Mouse (Mus musculus): ENCODE data around the gene Cd247. TPM values are rescaled to one million over a fixed set of nuclear protein-coding genes. Genes with fewer than 3 reads are reported as not detected.

Gene Cd247
- polyA plus RNA-seq, 1 experiment = 0.05 TPM

DNA sequence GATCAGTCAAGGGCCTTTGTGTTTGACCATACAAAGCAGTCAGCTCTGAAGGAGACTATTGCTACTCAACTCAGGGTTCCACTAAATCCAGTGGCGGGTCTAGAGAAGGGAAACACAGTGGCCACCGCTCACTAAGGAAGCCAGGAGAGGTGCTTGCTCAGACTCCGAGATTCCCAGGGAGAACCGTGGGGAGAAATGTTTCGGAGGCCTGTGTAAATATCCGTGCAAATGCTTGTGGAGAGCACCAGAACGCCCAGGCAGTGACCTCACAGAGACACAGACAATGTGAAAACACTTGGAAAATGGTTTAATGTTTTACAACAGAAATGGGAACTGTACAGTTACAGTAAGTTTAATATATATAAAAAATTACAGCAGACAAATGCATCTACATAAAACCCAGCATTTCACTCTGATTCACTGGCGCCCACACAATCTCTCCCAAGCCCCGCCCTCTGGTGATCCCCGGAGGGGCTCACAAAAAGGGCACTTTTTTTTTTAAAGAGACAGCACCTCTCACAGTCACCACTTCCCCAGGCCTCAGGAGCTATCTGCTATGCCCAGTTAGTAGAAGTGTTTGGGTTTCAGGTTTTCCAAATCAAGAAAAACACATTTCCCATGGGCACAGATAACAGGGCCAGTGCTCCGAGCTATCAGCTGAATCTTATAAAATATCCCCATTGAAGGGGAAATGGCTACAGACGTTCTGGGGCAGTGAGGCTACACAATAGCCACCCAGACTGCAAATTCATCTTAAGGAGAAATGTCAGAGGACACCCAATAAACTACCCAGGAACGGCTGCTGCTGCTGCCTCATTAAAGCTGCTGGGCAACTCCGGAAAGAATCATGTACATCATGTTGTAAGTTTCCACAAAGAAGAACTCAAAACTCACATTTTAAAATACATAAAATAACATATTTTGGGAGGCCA is 76.6 kb downstream of the Cd247 start:
- H3ac ChIP-seq (ENCODE audit: control insufficient read depth, insufficient read length, low read depth) = no peak overlapping the region
- H3K79me3 ChIP-seq (ENCODE audit: low read depth) = no peaks in the 10 kb centered on the region
- no peak for TF ChIP-seq CEBPB (IDR thresholded peaks at IDR 0.05; ENCODE audit: low read depth)
- TF ChIP-seq FOSL1 (IDR thresholded peaks at IDR 0.05; ENCODE audit: insufficient read depth, low read length, poor library complexity, severe bottlenecking) = no peak
- no peak for TF ChIP-seq MYOD1 (IDR thresholded peaks at IDR 0.05; ENCODE audit: control insufficient read depth, insufficient read length, low read depth)
- TF ChIP-seq MYOG (IDR thresholded peaks at IDR 0.05; ENCODE audit: control insufficient read depth, extremely low read depth, insufficient read length) = no peak
- no peak overlapping the region for H3K4me3 ChIP-seq (ENCODE audit: insufficient read depth, poor library complexity, severe bottlenecking)
- no peaks in the 10 kb centered on the region for H3K27me3 ChIP-seq (ENCODE audit: control insufficient read depth, insufficient read depth, insufficient read length)
- peaks cover 8% of the 10 kb centered on the region for H3K36me3 ChIP-seq (ENCODE audit: control insufficient read depth, insufficient read depth)
- no peaks in the 10 kb centered on the region for H3K79me2 ChIP-seq (ENCODE audit: control insufficient read depth, insufficient read depth)

DNA sequence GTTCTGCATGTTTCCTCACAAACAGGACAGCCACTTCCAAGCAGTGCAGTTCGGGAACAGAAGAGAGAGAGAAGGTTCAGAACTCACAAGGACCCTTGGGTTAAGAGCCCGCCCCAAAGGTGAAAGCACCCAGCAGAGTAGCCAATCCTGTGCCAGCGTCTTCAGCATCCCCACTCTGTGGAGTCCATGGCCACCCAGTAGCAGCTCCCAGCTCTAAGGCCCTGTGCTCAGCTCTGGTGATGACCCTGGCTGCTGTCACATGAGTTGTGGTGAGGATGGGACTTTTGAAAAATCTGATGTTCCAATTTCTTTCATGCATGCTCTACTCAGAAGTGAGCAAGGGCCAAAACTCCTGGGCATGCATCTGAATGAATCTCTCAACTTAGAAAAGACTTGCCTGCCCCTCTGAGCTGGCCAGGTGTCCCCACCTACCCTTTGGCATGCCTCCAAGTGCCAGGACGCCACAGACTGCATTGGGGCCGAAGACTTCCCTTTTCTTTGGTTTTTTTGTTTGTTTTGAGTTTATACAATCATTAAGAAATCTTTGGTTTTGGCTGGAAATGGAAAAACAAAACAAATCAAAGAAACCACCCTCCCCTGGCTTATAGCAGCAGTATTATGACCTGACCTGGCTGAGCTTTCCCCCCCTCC is 78.3 kb downstream of the Cd247 start:
- H3K79me2 ChIP-seq (ENCODE audit: control insufficient read depth, insufficient read depth) = no peaks in the 10 kb centered on the region
- H3ac ChIP-seq (ENCODE audit: control insufficient read depth, insufficient read length, low read depth) = no peak overlapping the region
- no peaks in the 10 kb centered on the region for H3K27me3 ChIP-seq (ENCODE audit: control insufficient read depth, insufficient read depth, insufficient read length)
- no peak overlapping the region for H3K4me3 ChIP-seq (ENCODE audit: insufficient read depth, poor library complexity, severe bottlenecking)
- peaks cover 8% of the 10 kb centered on the region for H3K36me3 ChIP-seq (ENCODE audit: control insufficient read depth, insufficient read depth)
- H3K79me3 ChIP-seq (ENCODE audit: low read depth) = no peaks in the 10 kb centered on the region
- no peak for TF ChIP-seq CTCF (IDR thresholded peaks at IDR 0.05; ENCODE audit: control insufficient read depth, insufficient read depth, insufficient read length)
- TF ChIP-seq MAX (IDR thresholded peaks at IDR 0.05) = no peak
- TF ChIP-seq CEBPB (IDR thresholded peaks at IDR 0.05; ENCODE audit: low read depth) = no peak
- TF ChIP-seq FOSL1 (IDR thresholded peaks at IDR 0.05; ENCODE audit: insufficient read depth, low read length, poor library complexity, severe bottlenecking) = no peak
- no peak for TF ChIP-seq MYOG (IDR thresholded peaks at IDR 0.05; ENCODE audit: control insufficient read depth, extremely low read depth, insufficient read length)
- TF ChIP-seq USF1 (IDR thresholded peaks at IDR 0.05; ENCODE audit: low read depth) = no peak

DNA sequence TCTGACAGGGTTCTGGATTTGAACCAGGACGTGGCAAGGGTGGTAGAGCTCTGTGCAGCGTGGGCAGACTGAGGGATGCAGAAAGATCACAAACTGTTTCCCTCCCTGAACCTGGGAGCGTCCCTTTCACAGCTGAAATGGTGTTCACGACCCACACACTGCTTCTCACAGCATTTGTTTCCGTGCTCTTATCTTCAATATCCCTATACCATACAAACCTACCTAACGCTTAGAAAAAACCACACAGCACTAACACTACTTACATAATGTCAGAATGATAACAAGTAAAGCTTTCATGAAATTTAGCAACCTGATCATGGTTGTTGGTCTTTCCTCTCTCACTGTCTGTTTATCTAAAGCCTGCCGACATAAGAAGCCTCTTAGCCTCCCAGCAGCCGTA is 80.2 kb downstream of the Cd247 start:
- H3K79me3 ChIP-seq (ENCODE audit: low read depth) = no peaks in the 10 kb centered on the region
- H3K36me3 ChIP-seq (ENCODE audit: control insufficient read depth, insufficient read depth) = peaks cover 8% of the 10 kb centered on the region
- H3ac ChIP-seq (ENCODE audit: control insufficient read depth, insufficient read length, low read depth) = no peak overlapping the region
- TF ChIP-seq USF1 (IDR thresholded peaks at IDR 0.05; ENCODE audit: low read depth) = no peak
- no peak for TF ChIP-seq MYOD1 (IDR thresholded peaks at IDR 0.05; ENCODE audit: control insufficient read depth, insufficient read length, low read depth)
- no peak for TF ChIP-seq MAX (IDR thresholded peaks at IDR 0.05)
- TF ChIP-seq MYOG (IDR thresholded peaks at IDR 0.05; ENCODE audit: control insufficient read depth, extremely low read depth, insufficient read length) = no peak
- TF ChIP-seq CEBPB (IDR thresholded peaks at IDR 0.05; ENCODE audit: low read depth) = no peak
- TF ChIP-seq CTCF (IDR thresholded peaks at IDR 0.05; ENCODE audit: control insufficient read depth, insufficient read depth, insufficient read length) = no peak
- TF ChIP-seq FOSL1 (IDR thresholded peaks at IDR 0.05; ENCODE audit: insufficient read depth, low read length, poor library complexity, severe bottlenecking) = no peak
- no peaks in the 10 kb centered on the region for H3K79me2 ChIP-seq (ENCODE audit: control insufficient read depth, insufficient read depth)
- no peak overlapping the region for H3K4me3 ChIP-seq (ENCODE audit: insufficient read depth, poor library complexity, severe bottlenecking)
- H3K27me3 ChIP-seq (ENCODE audit: control insufficient read depth, insufficient read depth, insufficient read length) = no peaks in the 10 kb centered on the region

DNA sequence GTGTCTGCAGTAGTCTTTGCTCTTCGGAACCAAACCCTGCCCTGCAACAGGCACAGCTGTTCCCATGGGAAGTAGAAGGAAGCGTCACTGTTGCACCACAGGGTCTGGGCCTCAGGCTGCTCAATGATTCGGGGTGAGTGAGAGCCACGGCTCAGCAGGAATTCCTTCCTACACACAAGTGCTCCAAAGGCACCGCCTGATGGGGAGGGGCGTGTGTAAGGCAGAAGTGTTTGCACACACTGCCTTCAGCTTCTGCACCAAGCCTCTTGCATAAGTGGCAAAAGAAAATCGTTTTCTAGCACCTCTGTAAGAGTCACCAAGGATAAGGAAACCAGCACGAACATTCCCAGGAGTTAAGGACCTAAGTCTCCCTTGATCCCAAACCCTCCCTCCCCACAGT is 86.2 kb downstream of the Cd247 start:
- no peaks in the 10 kb centered on the region for H3K79me2 ChIP-seq (ENCODE audit: control insufficient read depth, insufficient read depth)
- no peak for TF ChIP-seq USF1 (IDR thresholded peaks at IDR 0.05; ENCODE audit: low read depth)
- no peak for TF ChIP-seq CTCF (IDR thresholded peaks at IDR 0.05; ENCODE audit: control insufficient read depth, insufficient read depth, insufficient read length)
- no peak for TF ChIP-seq CEBPB (IDR thresholded peaks at IDR 0.05; ENCODE audit: low read depth)
- TF ChIP-seq MYOG (IDR thresholded peaks at IDR 0.05; ENCODE audit: control insufficient read depth, extremely low read depth, insufficient read length) = no peak
- TF ChIP-seq MYOD1 (IDR thresholded peaks at IDR 0.05; ENCODE audit: control insufficient read depth, insufficient read length, low read depth) = no peak
- TF ChIP-seq MAX (IDR thresholded peaks at IDR 0.05) = no peak
- no peak for TF ChIP-seq FOSL1 (IDR thresholded peaks at IDR 0.05; ENCODE audit: insufficient read depth, low read length, poor library complexity, severe bottlenecking)
- H3K4me3 ChIP-seq (ENCODE audit: insufficient read depth, poor library complexity, severe bottlenecking) = no peak overlapping the region
- H3K27me3 ChIP-seq (ENCODE audit: control insufficient read depth, insufficient read depth, insufficient read length) = no peaks in the 10 kb centered on the region
- H3K79me3 ChIP-seq (ENCODE audit: low read depth) = no peaks in the 10 kb centered on the region
- H3ac ChIP-seq (ENCODE audit: control insufficient read depth, insufficient read length, low read depth) = no peak overlapping the region
- peaks cover 34% of the 10 kb centered on the region for H3K36me3 ChIP-seq (ENCODE audit: control insufficient read depth, insufficient read depth)

DNA sequence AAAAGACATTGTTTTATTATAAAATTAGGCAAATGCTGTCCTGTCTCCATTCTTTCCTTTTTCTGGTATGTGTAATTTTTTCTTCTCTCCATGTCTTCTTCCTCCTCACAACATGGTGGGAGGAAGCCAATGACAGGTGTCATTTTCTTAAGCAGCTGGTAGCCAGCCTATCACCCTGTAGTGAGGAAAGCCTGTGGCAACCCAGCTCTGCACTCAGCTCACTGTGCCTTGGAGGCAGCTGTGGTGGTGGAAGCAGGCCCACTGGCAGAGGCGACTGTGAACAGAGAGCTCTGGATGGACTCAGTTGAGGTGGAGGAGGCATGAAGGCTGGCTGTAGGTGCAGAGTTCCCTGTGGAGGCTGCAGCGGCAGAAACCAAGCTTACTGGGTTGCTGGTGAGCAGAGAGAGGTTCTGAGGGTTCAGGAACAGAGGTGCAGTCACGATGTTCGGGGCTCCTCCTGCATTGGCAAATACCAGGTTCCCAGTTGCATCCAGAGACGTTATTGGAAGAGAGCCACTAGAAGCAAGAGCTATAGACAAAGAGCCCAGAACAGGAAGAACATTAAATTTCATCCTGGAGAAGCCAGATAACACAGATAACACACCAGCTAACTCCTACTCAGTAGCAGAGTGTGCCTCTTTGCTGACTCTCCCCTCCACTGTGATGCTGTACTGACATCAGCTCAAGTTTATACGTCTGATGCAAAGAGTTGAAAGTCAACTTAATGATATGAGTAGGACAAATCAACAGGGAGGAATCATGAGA is 87.2 kb downstream of the Cd247 start:
- Histone ChIP-seq H3ac (ENCODE audit: control insufficient read depth, insufficient read length, low read depth) (no peak overlapping the region), H3K79me3 (ENCODE audit: low read depth) (no peaks in the 10 kb centered on the region), H3K27me3 (ENCODE audit: control insufficient read depth, insufficient read depth, insufficient read length) (no peaks in the 10 kb centered on the region), H3K4me3 (ENCODE audit: insufficient read depth, poor library complexity, severe bottlenecking) (no peak overlapping the region), H3K36me3 (ENCODE audit: control insufficient read depth, insufficient read depth) (peaks cover 34% of the 10 kb centered on the region), H3K79me2 (ENCODE audit: control insufficient read depth, insufficient read depth) (no peaks in the 10 kb centered on the region)
- TF ChIP-seq MAX (IDR thresholded peaks at IDR 0.05) (no peak), CEBPB (IDR thresholded peaks at IDR 0.05; ENCODE audit: low read depth) (no peak), CTCF (IDR thresholded peaks at IDR 0.05; ENCODE audit: control insufficient read depth, insufficient read depth, insufficient read length) (no peak), FOSL1 (IDR thresholded peaks at IDR 0.05; ENCODE audit: insufficient read depth, low read length, poor library complexity, severe bottlenecking) (no peak), MYOG (IDR thresholded peaks at IDR 0.05; ENCODE audit: control insufficient read depth, extremely low read depth, insufficient read length) (no peak), USF1 (IDR thresholded peaks at IDR 0.05; ENCODE audit: low read depth) (no peak), MYOD1 (IDR thresholded peaks at IDR 0.05; ENCODE audit: control insufficient read depth, insufficient read length, low read depth) (no peak)
